Mouse (Mus musculus): ENCODE results near the gene Slc6a6. TPM values are rescaled to one million over a fixed set of nuclear protein-coding genes. Genes with fewer than 3 reads are reported as not detected.
A peak's percentile ranks its signal among the peaks of the same experiment; 100 is the strongest.

The Slc6a6 gene
- polyA plus RNA-seq, 1 experiment = 228 TPM

- no peak for DNase-seq
Observed at GRCm38 (mm10) chr6:91705651-91706050, 21.8 kb downstream of the Slc6a6 start.

GRCm38 (mm10) chr6:91706072-91706776 is 22.4 kb downstream of the Slc6a6 start:
- no peak for TF ChIP-seq POLR2A (IDR thresholded peaks at IDR 0.05; ENCODE audit: borderline replicate concordance, extremely low read depth, low read depth, low read length)
- TF ChIP-seq CTCF (IDR thresholded peaks at IDR 0.05; ENCODE audit: insufficient read depth, low read length) = no peak
- no peak for DNase-seq
- Histone ChIP-seq H3K4me3 (replicated peaks; ENCODE audit: extremely low read depth, low read depth, low read length) (no peak overlapping the region), H3K4me1 (ENCODE audit: control insufficient read depth, insufficient read depth, low read length) (peaks cover 8% of the 10 kb centered on the region; the same call in 1 of the 2 replicates)
- 54% methylated on average over 13 of the region's 13 CpGs for WGBS

More at GRCm38 (mm10) chr6:91705651-91706050, 21.8 kb downstream of the Slc6a6 start:
- no peak for TF ChIP-seq POLR2A (IDR thresholded peaks at IDR 0.05; ENCODE audit: borderline replicate concordance, extremely low read depth, low read depth, low read length)
- no peak for TF ChIP-seq CTCF (IDR thresholded peaks at IDR 0.05; ENCODE audit: insufficient read depth, low read length)
- 40% methylated on average over 4 of the region's 4 CpGs for WGBS
- Histone ChIP-seq H3K4me3 (replicated peaks; ENCODE audit: extremely low read depth, low read depth, low read length) (no peak overlapping the region), H3K4me1 (ENCODE audit: control insufficient read depth, insufficient read depth, low read length) (peaks cover 8% of the 10 kb centered on the region; the same call in 1 of the 2 replicates)

DNA sequence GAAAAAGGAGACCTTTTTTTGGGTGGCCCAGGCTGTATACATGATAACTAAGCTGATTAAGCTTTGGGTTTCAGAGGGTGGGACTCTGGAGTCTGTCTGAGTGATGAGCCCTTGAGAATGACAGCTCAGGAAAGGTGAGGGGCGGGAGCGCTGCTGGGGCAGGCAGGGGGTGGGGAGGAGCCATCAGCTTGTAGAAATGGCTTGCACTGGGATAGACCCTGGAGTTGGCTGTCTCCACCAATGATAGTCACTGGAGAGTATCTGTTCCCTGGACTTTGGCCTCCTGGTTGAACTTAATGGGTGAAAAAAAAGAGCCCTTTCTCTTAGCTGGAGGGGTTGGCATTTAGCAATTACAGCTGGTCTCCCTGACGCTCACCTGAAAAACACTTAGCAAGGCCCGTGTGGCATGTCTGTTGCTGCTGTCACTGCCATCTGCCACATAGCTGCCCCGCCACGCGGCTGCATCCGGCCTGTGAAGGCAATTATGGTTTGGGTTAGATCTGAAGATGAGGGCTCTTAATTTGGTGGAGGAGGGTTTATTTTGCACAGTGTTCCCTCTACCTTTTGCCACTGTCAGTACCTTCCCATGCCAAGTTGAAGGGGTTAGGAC is 23.5 kb downstream of the Slc6a6 start:
- H3K4me3 ChIP-seq (replicated peaks; ENCODE audit: extremely low read depth, low read depth, low read length) = no peak overlapping the region
- no peak for DNase-seq
- TF ChIP-seq CTCF (IDR thresholded peaks at IDR 0.05; ENCODE audit: insufficient read depth, low read length) (no peak), POLR2A (IDR thresholded peaks at IDR 0.05; ENCODE audit: borderline replicate concordance, extremely low read depth, low read depth, low read length) (no peak)
- WGBS = 76% methylated on average over 8 of the region's 8 CpGs
- H3K4me1 ChIP-seq (ENCODE audit: control insufficient read depth, insufficient read depth, low read length) = peaks cover 14% of the 10 kb centered on the region

DNA sequence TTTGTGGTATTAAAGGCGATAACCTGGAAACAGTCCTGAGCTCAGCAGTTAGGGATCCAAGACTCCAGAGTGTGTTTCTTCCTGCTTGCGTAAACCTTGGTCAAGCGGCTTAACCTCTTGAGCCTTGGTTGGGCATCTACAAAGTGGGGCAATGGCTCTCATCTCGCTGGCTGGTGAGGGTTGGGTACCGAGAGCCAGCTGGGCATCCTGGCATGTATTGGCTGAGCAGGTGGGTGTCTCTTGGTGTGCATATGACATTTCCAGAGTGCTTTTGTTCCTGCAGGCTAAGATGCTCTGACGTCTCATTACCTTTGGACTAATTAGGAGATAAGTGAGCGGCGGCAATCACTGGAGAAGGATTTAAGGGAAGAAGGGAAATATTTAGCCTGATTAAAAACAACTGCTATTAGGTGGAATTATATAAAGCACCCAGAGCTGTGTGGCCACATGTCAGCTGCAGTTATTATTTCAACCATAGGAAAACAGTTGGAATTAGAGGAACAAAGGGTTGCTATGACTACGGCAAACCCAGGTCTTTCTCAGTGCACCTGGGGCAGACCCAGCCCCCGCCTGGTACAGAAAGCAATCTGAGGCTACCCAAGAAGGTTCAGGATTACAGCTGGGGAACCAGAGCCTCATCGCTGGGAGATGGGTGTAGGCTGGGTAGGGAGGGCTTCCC is 24.2 kb downstream of the Slc6a6 start:
- 81% methylated on average over 11 of the region's 11 CpGs for WGBS
- H3K4me3 ChIP-seq (replicated peaks; ENCODE audit: extremely low read depth, low read depth, low read length) = no peak overlapping the region
- no peak for TF ChIP-seq CTCF (IDR thresholded peaks at IDR 0.05; ENCODE audit: insufficient read depth, low read length)
- H3K4me1 ChIP-seq (ENCODE audit: control insufficient read depth, insufficient read depth, low read length) = peaks cover 20% of the 10 kb centered on the region
- no peak for DNase-seq

- WGBS = 75% methylated on average over 2 of the region's 2 CpGs
- Histone ChIP-seq H3K4me1 (ENCODE audit: control insufficient read depth, insufficient read depth, low read length) (peaks cover 27% of the 10 kb centered on the region), H3K4me3 (replicated peaks; ENCODE audit: extremely low read depth, low read depth, low read length) (no peak overlapping the region)
- TF ChIP-seq CTCF (IDR thresholded peaks at IDR 0.05; ENCODE audit: insufficient read depth, low read length) (0 out of 2 replicates have a peak, but pooled peaks have one; percentile 20), POLR2A (IDR thresholded peaks at IDR 0.05; ENCODE audit: borderline replicate concordance, extremely low read depth, low read depth, low read length) (no peak)
- DNase-seq = no peak
Observed at GRCm38 (mm10) chr6:91708919-91709318, 25.1 kb downstream of the Slc6a6 start.

- no peak for TF ChIP-seq CTCF (IDR thresholded peaks at IDR 0.05; ENCODE audit: insufficient read depth, low read length)
- no peak for TF ChIP-seq POLR2A (IDR thresholded peaks at IDR 0.05; ENCODE audit: borderline replicate concordance, extremely low read depth, low read depth, low read length)
- no peak for DNase-seq
- WGBS = 54% methylated on average over 6 of the region's 6 CpGs
- H3K4me3 ChIP-seq (replicated peaks; ENCODE audit: extremely low read depth, low read depth, low read length) = no peak overlapping the region
- peaks cover 27% of the 10 kb centered on the region for H3K4me1 ChIP-seq (ENCODE audit: control insufficient read depth, insufficient read depth, low read length)
Observed at GRCm38 (mm10) chr6:91710345-91710930, 26.6 kb downstream of the Slc6a6 start.

GRCm38 (mm10) chr6:91712097-91712854 is 28.4 kb downstream of the Slc6a6 start:
- 49% methylated on average over 4 of the region's 4 CpGs for WGBS
- Histone ChIP-seq H3K4me1 (ENCODE audit: control insufficient read depth, insufficient read depth, low read length) (peaks cover 31% of the 10 kb centered on the region), H3K4me3 (replicated peaks; ENCODE audit: extremely low read depth, low read depth, low read length) (no peak overlapping the region)
- no peak for DNase-seq
- no peak for TF ChIP-seq POLR2A (IDR thresholded peaks at IDR 0.05; ENCODE audit: borderline replicate concordance, extremely low read depth, low read depth, low read length)
- no peak for TF ChIP-seq CTCF (IDR thresholded peaks at IDR 0.05; ENCODE audit: insufficient read depth, low read length)

- Histone ChIP-seq H3K4me1 (ENCODE audit: control insufficient read depth, insufficient read depth, low read length) (peaks cover 31% of the 10 kb centered on the region), H3K4me3 (replicated peaks; ENCODE audit: extremely low read depth, low read depth, low read length) (no peak overlapping the region)
- peak; percentile 69 for DNase-seq
- no peak for TF ChIP-seq POLR2A (IDR thresholded peaks at IDR 0.05; ENCODE audit: borderline replicate concordance, extremely low read depth, low read depth, low read length)
- no peak for TF ChIP-seq CTCF (IDR thresholded peaks at IDR 0.05; ENCODE audit: insufficient read depth, low read length)
- WGBS = 22% methylated on average over 10 of the region's 10 CpGs
Observed at GRCm38 (mm10) chr6:91712855-91713331, 29.0 kb downstream of the Slc6a6 start.

Measured in lung, adult 2 months (tissue).